Mouse (Mus musculus): ENCODE data around the gene Ogfrl1. TPM values are rescaled to one million over a fixed set of nuclear protein-coding genes. Genes with fewer than 3 reads are reported as not detected.

Ogfrl1 gene
- polyA plus RNA-seq, 1 experiment from 2014 or later, result 8.7 TPM

- no peak overlapping the region for H3K9ac ChIP-seq (replicated peaks)
- DNase-seq (no peak), ATAC-seq (no peak)
- peaks cover 29% of the 10 kb centered on the region for H3K4me1 ChIP-seq (ENCODE audit: insufficient read depth)
- no peak overlapping the region for H3K27ac ChIP-seq (ENCODE audit: low read depth)
- H3K4me3 ChIP-seq (ENCODE audit: low read depth, low read length), result no peak overlapping the region
- 82% methylated on average over 6 of the region's 6 CpGs for WGBS (ENCODE audit: insufficient replicate concordance)
- no peaks in the 10 kb centered on the region for H3K9me3 ChIP-seq (ENCODE audit: low read length)
- no peak for TF ChIP-seq EP300 (IDR thresholded peaks at IDR 0.05; ENCODE audit: low read depth)
- TF ChIP-seq CTCF (IDR thresholded peaks at IDR 0.05; ENCODE audit: low read depth), result no peak
- H3K4me2 ChIP-seq (ENCODE audit: low read depth, low read length), result no peak overlapping the region
- no peaks in the 10 kb centered on the region for H3K36me3 ChIP-seq (replicated peaks; ENCODE audit: insufficient read depth, low read length)
- H3K27me3 ChIP-seq (ENCODE audit: insufficient read depth, low read length), result no peaks in the 10 kb centered on the region
These were observed 13.2 kb downstream of the Ogfrl1 start for GRCm38 (mm10) chr1:23384326-23384725.

GRCm38 (mm10) chr1:23382806-23383653 lies 14.5 kb downstream of the Ogfrl1 start:
- Histone ChIP-seq H3K9me3 (ENCODE audit: low read length) (no peaks in the 10 kb centered on the region), H3K4me2 (ENCODE audit: low read depth, low read length) (peak overlapping the region; percentile 99), H3K9ac (replicated peaks) (peak overlapping the region; percentile 92), H3K4me3 (ENCODE audit: low read depth, low read length) (peak overlapping the region; percentile 88), H3K27me3 (ENCODE audit: insufficient read depth, low read length) (no peaks in the 10 kb centered on the region), H3K36me3 (replicated peaks; ENCODE audit: insufficient read depth, low read length) (peaks cover 4% of the 10 kb centered on the region), H3K27ac (ENCODE audit: low read depth) (peak overlapping the region; percentile 89), H3K4me1 (ENCODE audit: insufficient read depth) (peaks cover 31% of the 10 kb centered on the region)
- DNase-seq, result peak; percentile 99
- ATAC-seq, result peak; percentile 97
- TF ChIP-seq EP300 (IDR thresholded peaks at IDR 0.05; ENCODE audit: low read depth), result peak; percentile 46; the same call in 1 of the 2 replicates
- TF ChIP-seq CTCF (IDR thresholded peaks at IDR 0.05; ENCODE audit: low read depth), result peak; percentile 17; the same call in 1 of the 2 replicates
- WGBS (ENCODE audit: insufficient replicate concordance), result 2% methylated on average over 57 of the region's 93 CpGs

- no peak for TF ChIP-seq EP300 (IDR thresholded peaks at IDR 0.05; ENCODE audit: low read depth)
- TF ChIP-seq CTCF (IDR thresholded peaks at IDR 0.05; ENCODE audit: low read depth), result no peak
- Histone ChIP-seq H3K9me3 (ENCODE audit: low read length) (no peaks in the 10 kb centered on the region), H3K36me3 (replicated peaks; ENCODE audit: insufficient read depth, low read length) (peaks cover 10% of the 10 kb centered on the region), H3K4me2 (ENCODE audit: low read depth, low read length) (peak overlapping the region; percentile 99), H3K27ac (ENCODE audit: low read depth) (peak overlapping the region; percentile 89), H3K4me1 (ENCODE audit: insufficient read depth) (peaks cover 31% of the 10 kb centered on the region), H3K27me3 (ENCODE audit: insufficient read depth, low read length) (no peaks in the 10 kb centered on the region), H3K9ac (replicated peaks) (peak overlapping the region; percentile 92), H3K4me3 (ENCODE audit: low read depth, low read length) (peak overlapping the region; percentile 88)
- WGBS (ENCODE audit: insufficient replicate concordance), result 1% methylated on average over 21 of the region's 21 CpGs
- no peak for DNase-seq
- ATAC-seq, result no peak
These were observed 15.1 kb downstream of the Ogfrl1 start for GRCm38 (mm10) chr1:23382461-23382805.

- Histone ChIP-seq H3K9me3 (ENCODE audit: low read length) (no peaks in the 10 kb centered on the region), H3K36me3 (replicated peaks; ENCODE audit: insufficient read depth, low read length) (peaks cover 10% of the 10 kb centered on the region), H3K9ac (replicated peaks) (peak overlapping the region; percentile 92), H3K27ac (ENCODE audit: low read depth) (peak overlapping the region; percentile 89), H3K4me1 (ENCODE audit: insufficient read depth) (peaks cover 31% of the 10 kb centered on the region), H3K27me3 (ENCODE audit: insufficient read depth, low read length) (no peaks in the 10 kb centered on the region), H3K4me2 (ENCODE audit: low read depth, low read length) (peak overlapping the region; percentile 99), H3K4me3 (ENCODE audit: low read depth, low read length) (peak overlapping the region; percentile 88)
- DNase-seq, result no peak
- WGBS (ENCODE audit: insufficient replicate concordance), result 11% methylated on average over 9 of the region's 9 CpGs
- TF ChIP-seq CTCF (IDR thresholded peaks at IDR 0.05; ENCODE audit: low read depth) (no peak), EP300 (IDR thresholded peaks at IDR 0.05; ENCODE audit: low read depth) (no peak)
- no peak for ATAC-seq
These were observed 15.5 kb downstream of the Ogfrl1 start for GRCm38 (mm10) chr1:23382037-23382436.

GRCm38 (mm10) chr1:23379911-23380740 lies 17.4 kb downstream of the Ogfrl1 start:
- H3K9me3 ChIP-seq (ENCODE audit: low read length), result no peaks in the 10 kb centered on the region
- DNase-seq (peak; percentile 42), ATAC-seq (no peak)
- H3K9ac ChIP-seq (replicated peaks), result 0 out of 2 replicates have a peak overlapping the region, but pooled peaks have one; percentile 16
- peak overlapping the region; percentile 88 for H3K4me3 ChIP-seq (ENCODE audit: low read depth, low read length)
- peaks cover 19% of the 10 kb centered on the region for H3K36me3 ChIP-seq (replicated peaks; ENCODE audit: insufficient read depth, low read length)
- peak overlapping the region; percentile 66 for H3K27ac ChIP-seq (ENCODE audit: low read depth)
- H3K4me2 ChIP-seq (ENCODE audit: low read depth, low read length), result peak overlapping the region; percentile 99
- WGBS (ENCODE audit: insufficient replicate concordance), result 42% methylated on average over 17 of the region's 17 CpGs
- H3K4me1 ChIP-seq (ENCODE audit: insufficient read depth), result peaks cover 31% of the 10 kb centered on the region
- TF ChIP-seq CTCF (IDR thresholded peaks at IDR 0.05; ENCODE audit: low read depth) (no peak), EP300 (IDR thresholded peaks at IDR 0.05; ENCODE audit: low read depth) (no peak)
- no peaks in the 10 kb centered on the region for H3K27me3 ChIP-seq (ENCODE audit: insufficient read depth, low read length)

GRCm38 (mm10) chr1:23379321-23379720 lies 18.3 kb downstream of the Ogfrl1 start:
- Histone ChIP-seq H3K4me2 (ENCODE audit: low read depth, low read length) (peak overlapping the region; percentile 99), H3K27ac (ENCODE audit: low read depth) (peak overlapping the region; percentile 66; the same call in 1 of the 2 replicates), H3K4me1 (ENCODE audit: insufficient read depth) (peaks cover 31% of the 10 kb centered on the region), H3K4me3 (ENCODE audit: low read depth, low read length) (peak overlapping the region; percentile 88; the same call in 1 of the 2 replicates), H3K36me3 (replicated peaks; ENCODE audit: insufficient read depth, low read length) (peaks cover 24% of the 10 kb centered on the region), H3K9me3 (ENCODE audit: low read length) (no peaks in the 10 kb centered on the region), H3K9ac (replicated peaks) (0 out of 2 replicates have a peak overlapping the region, but pooled peaks have one; percentile 16), H3K27me3 (ENCODE audit: insufficient read depth, low read length) (no peaks in the 10 kb centered on the region)
- 61% methylated on average over 6 of the region's 6 CpGs for WGBS (ENCODE audit: insufficient replicate concordance)
- DNase-seq, result no peak
- TF ChIP-seq CTCF (IDR thresholded peaks at IDR 0.05; ENCODE audit: low read depth) (no peak), EP300 (IDR thresholded peaks at IDR 0.05; ENCODE audit: low read depth) (no peak)
- no peak for ATAC-seq

Measured in liver, postnatal 0 days (tissue).